Mouse (Mus musculus): Measurements from ENCODE around the gene Eif5a. TPM values are rescaled to one million over a fixed set of nuclear protein-coding genes. Genes with fewer than 3 reads are reported as not detected.

Eif5a gene
- total RNA-seq, 2 experiments from 2014 or later: 567 to 637 TPM

- DNase-seq: peak; percentile 96
- intact Hi-C loops (cut with DNase I; ENCODE audit: low total_unique reads): no loop called here
Measured at GRCm38 (mm10) chr11:69948066-69948762, 26.5 kb upstream of the Eif5a start, which contains the start of gene Slc2a4. Slc2a4 (minus strand) TSS chr11:69948188.

- peak; percentile 80 for DNase-seq
- intact Hi-C loops (cut with DNase I; ENCODE audit: low total_unique reads): no loop called here
Measured at GRCm38 (mm10) chr11:69947337-69948065, 25.7 kb upstream of the Eif5a start.

GRCm38 (mm10) chr11:69945997-69946891 lies 24.5 kb upstream of the Eif5a start:
- intact Hi-C loops (cut with DNase I; ENCODE audit: low total_unique reads): no loop called here

GRCm38 (mm10) chr11:69945216-69945615 lies 23.5 kb upstream of the Eif5a start:
- no peak for DNase-seq
- intact Hi-C loops (cut with DNase I; ENCODE audit: low total_unique reads): no loop called here

More at GRCm38 (mm10) chr11:69945997-69946891, 24.5 kb upstream of the Eif5a start:
- DNase-seq: no peak

GRCm38 (mm10) chr11:69940962-69941361 lies 19.2 kb upstream of the Eif5a start:
- intact Hi-C loops (cut with DNase I; ENCODE audit: low total_unique reads): no loop called here
- no peak for DNase-seq

- DNase-seq: no peak
- intact Hi-C loops (cut with DNase I; ENCODE audit: low total_unique reads): loop anchor here (10.0 kb wide), 1 partner anchor 65 kb away; the partner anchor contains the start of gene Dvl2
Measured at GRCm38 (mm10) chr11:69939731-69940130, 18.0 kb upstream of the Eif5a start.

GRCm38 (mm10) chr11:69939181-69939580 lies 17.4 kb upstream of the Eif5a start:
- intact Hi-C loops (cut with DNase I; ENCODE audit: low total_unique reads): loop anchor here (10.0 kb wide), 1 partner anchor 66 kb away; the partner anchor contains the start of gene Dvl2
- DNase-seq: no peak

GRCm38 (mm10) chr11:69938401-69938979 lies 16.7 kb upstream of the Eif5a start:
- no peak for DNase-seq
- intact Hi-C loops (cut with DNase I; ENCODE audit: low total_unique reads): loop anchor here (10.0 kb wide), 1 partner anchor 66 kb away; the partner anchor contains the start of gene Dvl2

- intact Hi-C loops (cut with DNase I; ENCODE audit: low total_unique reads): loop anchor here (10.0 kb wide), 1 partner anchor 67 kb away; the partner anchor contains the start of gene Dvl2
Measured at GRCm38 (mm10) chr11:69937834-69938233, 16.1 kb upstream of the Eif5a start.

GRCm38 (mm10) chr11:69937385-69937784 lies 15.6 kb upstream of the Eif5a start:
- intact Hi-C loops (cut with DNase I; ENCODE audit: low total_unique reads): loop anchor here (10.0 kb wide), 1 partner anchor 67 kb away; the partner anchor contains the start of gene Dvl2
- DNase-seq: peak; percentile 79

More at GRCm38 (mm10) chr11:69937834-69938233, 16.1 kb upstream of the Eif5a start:
- no peak for DNase-seq

GRCm38 (mm10) chr11:69936714-69937347 lies 15.1 kb upstream of the Eif5a start:
- intact Hi-C loops (cut with DNase I; ENCODE audit: low total_unique reads): loop anchor here (10.0 kb wide), 1 partner anchor 68 kb away; the partner anchor contains the start of gene Dvl2
- no peak for DNase-seq

- intact Hi-C loops (cut with DNase I; ENCODE audit: low total_unique reads): loop anchor here (10.0 kb wide), 1 partner anchor 69 kb away; the partner anchor contains the start of gene Dvl2
- DNase-seq: no peak
Measured at GRCm38 (mm10) chr11:69936156-69936555, 14.4 kb upstream of the Eif5a start.

GRCm38 (mm10) chr11:69935137-69935879 lies 13.6 kb upstream of the Eif5a start, which contains the start of gene Ybx2:
Ybx2 (plus strand) TSS chr11:69935796.
- intact Hi-C loops (cut with DNase I; ENCODE audit: low total_unique reads): loop anchor here (10.0 kb wide), 1 partner anchor 69 kb away; the partner anchor contains the start of gene Dvl2
- peak; percentile 86 for DNase-seq

GRCm38 (mm10) chr11:69934681-69935080 lies 12.9 kb upstream of the Eif5a start:
- no peak for DNase-seq
- intact Hi-C loops (cut with DNase I; ENCODE audit: low total_unique reads): loop anchor here (10.0 kb wide), 1 partner anchor 70 kb away; the partner anchor contains the start of gene Dvl2

- DNase-seq: peak; percentile 96
- intact Hi-C loops (cut with DNase I; ENCODE audit: low total_unique reads): loop anchor here (10.0 kb wide), 1 partner anchor 71 kb away; the partner anchor contains the start of gene Dvl2
Measured at GRCm38 (mm10) chr11:69934169-69934568, 12.4 kb upstream of the Eif5a start.

- no peak for DNase-seq
- intact Hi-C loops (cut with DNase I; ENCODE audit: low total_unique reads): loop anchor here (10.0 kb wide), 1 partner anchor 72 kb away; the partner anchor contains the start of gene Dvl2
Measured at GRCm38 (mm10) chr11:69933066-69933465, 11.3 kb upstream of the Eif5a start.

- intact Hi-C loops (cut with DNase I; ENCODE audit: low total_unique reads): loop anchor here (10.0 kb wide), 1 partner anchor 73 kb away; the partner anchor contains the start of gene Dvl2
- DNase-seq: no peak
Measured at GRCm38 (mm10) chr11:69932254-69932653, 10.5 kb upstream of the Eif5a start.

Data from gastrocnemius, postnatal 14 days (tissue).